In genomic region chr11:40558486-40558885, GRCm38 (mm10) we compare ENCODE assay signal across 23 mouse cellular contexts.
DNase-seq lines count a peak whose midpoint lies in the region; ATAC-seq and TF ChIP-seq lines count a peak whose summit lies in the region.
"Had no signal": no experiment of that assay in that cellular context is flagged by ENCODE, and none has a peak within 500 bp of the region (broad histone marks: within the 10 kb centered on the region; RNA-seq: fewer than 3 reads in every experiment).

No protein-coding gene starts in this region.

- no peak overlapping the region for H3K4me3 ChIP-seq in kidney, embryonic 15.5 days (replicated peaks)
- H3K4me3 ChIP-seq in layer of hippocampus, adult 2 months, result no peak overlapping the region
- H3K4me3 ChIP-seq in lung, embryonic 14.5 days (ENCODE audit: low read depth, low read length), result no peak overlapping the region
- no peak overlapping the region for H3K4me3 ChIP-seq in lung, adult 2 months (replicated peaks; ENCODE audit: extremely low read depth, low read depth, low read length)
- H3K4me3 ChIP-seq: embryonic facial prominence, embryonic 10.5 days; embryonic facial prominence, embryonic 12.5 days; forebrain, embryonic 13.5 days; forebrain, embryonic 15.5 days had no signal

- no peak overlapping the region for H3K4me2 ChIP-seq in kidney, embryonic 15.5 days
- H3K4me2 ChIP-seq in lung, embryonic 14.5 days, result no peak overlapping the region
- H3K4me2 ChIP-seq: embryonic facial prominence, embryonic 12.5 days; forebrain, embryonic 13.5 days; forebrain, embryonic 15.5 days had no signal

- TF ChIP-seq CTCF in layer of hippocampus, adult 2 months (conservative IDR thresholded peaks at IDR 0.05), result no peak
- no peak for TF ChIP-seq CTCF in lung, embryonic 14.5 days (IDR thresholded peaks at IDR 0.05; ENCODE audit: low read depth)
- no peak for TF ChIP-seq CTCF in lung, adult 2 months (IDR thresholded peaks at IDR 0.05; ENCODE audit: insufficient read depth, low read length)

- no peaks in the 10 kb centered on the region for H3K4me1 ChIP-seq in kidney, embryonic 15.5 days
- H3K4me1 ChIP-seq in lung, embryonic 14.5 days (ENCODE audit: insufficient read depth), result no peaks in the 10 kb centered on the region
- H3K4me1 ChIP-seq in lung, adult 2 months (ENCODE audit: control insufficient read depth, insufficient read depth, low read length), result no peaks in the 10 kb centered on the region
- H3K4me1 ChIP-seq: embryonic facial prominence, embryonic 10.5 days; embryonic facial prominence, embryonic 12.5 days; forebrain, embryonic 13.5 days had no signal

- no peak overlapping the region for H3K27ac ChIP-seq in kidney, embryonic 15.5 days
- peak overlapping the region; percentile 91; the same call in 1 of the 2 replicates for H3K27ac ChIP-seq in layer of hippocampus, adult 2 months
- H3K27ac ChIP-seq in lung, embryonic 14.5 days (ENCODE audit: low read depth), result no peak overlapping the region
- H3K27ac ChIP-seq: embryonic facial prominence, embryonic 10.5 days; embryonic facial prominence, embryonic 12.5 days; forebrain, embryonic 13.5 days; forebrain, embryonic 15.5 days had no signal

- 0 out of 2 replicates have a peak, but pooled peaks have one; percentile 49 for ATAC-seq in kidney, embryonic 15.5 days (replicated peaks; ENCODE audit: low FRiP score)
- no peak for ATAC-seq in lung, embryonic 14.5 days (ENCODE audit: insufficient read depth)
- ATAC-seq: activated CD4-positive, CD25-positive, alpha-beta regulatory T cell, adult 4 months; CD4-positive, CD25-positive, alpha-beta regulatory T cell, adult 4 months; forebrain, embryonic 13.5 days; forebrain, embryonic 15.5 days; Patski had no signal

- no peaks in the 10 kb centered on the region for H3K9me3 ChIP-seq in kidney, embryonic 15.5 days (replicated peaks)
- H3K9me3 ChIP-seq in lung, embryonic 14.5 days (ENCODE audit: low read depth, low read length), result no peaks in the 10 kb centered on the region
- H3K9me3 ChIP-seq: embryonic facial prominence, embryonic 10.5 days; embryonic facial prominence, embryonic 12.5 days; forebrain, embryonic 13.5 days; forebrain, embryonic 15.5 days; G1E had no signal

- 55% methylated on average over 2 of the region's 2 CpGs for WGBS in kidney, embryonic 15.5 days
- 43% methylated on average over 2 of the region's 2 CpGs for WGBS in lung, embryonic 14.5 days
- WGBS in lung, adult 2 months, result 74% methylated on average over 2 of the region's 2 CpGs

- H3K36me3 ChIP-seq in kidney, embryonic 15.5 days, result no peaks in the 10 kb centered on the region
- no peaks in the 10 kb centered on the region for H3K36me3 ChIP-seq in lung, embryonic 14.5 days (ENCODE audit: insufficient read depth)
- H3K36me3 ChIP-seq: embryonic facial prominence, embryonic 10.5 days; embryonic facial prominence, embryonic 12.5 days; forebrain, embryonic 15.5 days; G1E had no signal

- TF ChIP-seq POLR2A in lung, adult 2 months (IDR thresholded peaks at IDR 0.05; ENCODE audit: borderline replicate concordance, extremely low read depth, low read depth, low read length), result no peak

- H3K9ac ChIP-seq in kidney, embryonic 15.5 days, result no peak overlapping the region
- no peak overlapping the region for H3K9ac ChIP-seq in lung, embryonic 14.5 days
- H3K9ac ChIP-seq: embryonic facial prominence, embryonic 12.5 days; forebrain, embryonic 13.5 days; forebrain, embryonic 15.5 days had no signal

- no peak for DNase-seq in kidney, adult 8-10 months
- no peak for DNase-seq in layer of hippocampus, adult 2 months (ENCODE audit: low spot score in 2 of 2)
- no peak for DNase-seq in layer of hippocampus, postnatal 36 days
- peak; percentile 61 for DNase-seq in lung, embryonic 14.5 days
- DNase-seq in lung, adult 2 months, result no peak
- DNase-seq: adrenal gland, adult 8-10 months; adrenal gland, postnatal 14 days; adrenal gland, postnatal 36 days; B cell, adult 2 months; cerebellum, adult 11-12 months; cerebellum, adult 2 months; cerebellum, adult 9-10 months; cerebellum, postnatal 10 days; cerebellum, postnatal 25 days had no signal

- H3K27me3 ChIP-seq in kidney, embryonic 15.5 days, result no peaks in the 10 kb centered on the region
- H3K27me3 ChIP-seq in lung, embryonic 14.5 days (ENCODE audit: insufficient read depth, low read length), result no peaks in the 10 kb centered on the region
- H3K27me3 ChIP-seq: embryonic facial prominence, embryonic 12.5 days; forebrain, embryonic 13.5 days; forebrain, embryonic 15.5 days; Patski had no signal
